Mouse (Mus musculus) adrenal gland, adult (tissue): ENCODE results near the gene Irf7.
A peak's percentile ranks its signal among the peaks of the same experiment; 100 is the strongest.

Experiments used
- DNase-seq, 2 experiments: peaks; one replicate each; pipeline ENCODE4 v3.0.0; 2022 to 2023; ENCODE audit warnings: low spot score in 1 of 2; ENCODE audit not compliant: inconsistent age in 2 of 2

The Irf7 gene

GRCm38 (mm10) chr7:141265739-141266561, at the start of gene Irf7:
Gene Irf7, minus strand, starts transcription at chr7:141266481.
- DNase-seq, result peak; percentile 79 to 92

- DNase-seq, result peak in 1 of 2 experiments; percentile 71
Measured at GRCm38 (mm10) chr7:141315974-141316373, 49.7 kb upstream of the Irf7 start.

DNA sequence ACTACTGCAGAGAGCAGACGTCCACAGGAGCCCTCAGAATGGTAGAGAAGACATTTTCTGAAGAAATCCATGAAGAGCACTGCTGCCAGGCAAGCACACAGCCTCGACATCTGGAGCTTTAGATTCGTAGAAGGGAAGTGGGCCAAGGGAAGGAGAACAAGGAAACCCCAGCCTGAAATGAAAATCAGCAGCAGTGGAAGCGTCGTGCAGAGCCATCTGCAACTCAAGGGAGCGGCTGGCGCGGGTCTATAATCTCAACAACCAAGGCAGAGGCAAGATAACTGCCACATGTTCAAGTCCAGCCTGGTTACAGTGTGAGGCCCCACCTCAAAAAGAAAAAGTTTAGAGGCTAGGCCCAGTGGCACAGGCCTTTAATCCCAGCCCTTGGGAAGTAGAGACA, 48.8 kb upstream of the Irf7 start:
- DNase-seq, result no peak

GRCm38 (mm10) chr7:141314416-141314815, 48.1 kb upstream of the Irf7 start:
- DNase-seq, result peak; percentile 63 to 77

DNA sequence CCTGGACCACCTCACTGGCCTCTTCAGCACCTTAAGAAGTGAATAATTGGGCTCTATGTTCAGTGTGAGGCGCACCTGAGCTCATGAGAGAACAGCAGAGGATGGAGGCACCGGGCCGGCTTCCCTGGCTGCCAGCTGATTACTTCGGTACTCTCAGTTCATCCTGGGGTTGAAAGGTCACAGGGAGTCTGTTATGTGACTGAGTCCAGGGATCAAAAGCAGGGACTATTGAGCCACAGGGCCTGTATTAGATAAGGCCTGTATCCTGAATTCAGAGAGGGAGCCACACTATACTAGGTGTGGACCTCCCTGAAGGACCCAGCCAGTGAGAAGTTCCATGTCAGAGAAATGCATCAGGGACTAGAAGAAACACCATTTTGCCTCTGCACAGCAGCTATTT, 38.3 kb upstream of the Irf7 start:
- no peak for DNase-seq

- no peak for DNase-seq
Measured at GRCm38 (mm10) chr7:141302702-141303268, 36.5 kb upstream of the Irf7 start.

- DNase-seq, result peak in 1 of 2 experiments; percentile 63
Measured at GRCm38 (mm10) chr7:141301386-141301785, 35.1 kb upstream of the Irf7 start.

DNA sequence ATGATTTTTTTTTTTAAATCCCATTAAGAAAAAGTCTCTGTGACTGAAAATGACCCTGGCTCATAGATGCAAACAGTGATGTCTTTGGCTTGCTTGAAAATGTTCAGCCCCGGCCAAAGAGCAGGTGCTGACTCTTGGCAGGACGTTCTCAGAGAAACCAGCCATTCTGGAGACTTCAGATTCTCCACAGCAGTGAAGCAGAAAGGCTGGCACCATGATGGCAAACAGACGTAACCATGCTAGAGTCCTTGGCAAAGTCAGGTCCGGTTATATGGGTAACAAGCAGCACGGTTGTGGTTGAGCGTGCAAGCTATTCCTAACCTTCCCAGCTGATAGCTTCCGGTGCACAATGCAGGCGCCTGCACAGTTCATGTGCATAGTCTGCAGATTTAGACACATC, 32.9 kb upstream of the Irf7 start:
- no peak for DNase-seq

DNA sequence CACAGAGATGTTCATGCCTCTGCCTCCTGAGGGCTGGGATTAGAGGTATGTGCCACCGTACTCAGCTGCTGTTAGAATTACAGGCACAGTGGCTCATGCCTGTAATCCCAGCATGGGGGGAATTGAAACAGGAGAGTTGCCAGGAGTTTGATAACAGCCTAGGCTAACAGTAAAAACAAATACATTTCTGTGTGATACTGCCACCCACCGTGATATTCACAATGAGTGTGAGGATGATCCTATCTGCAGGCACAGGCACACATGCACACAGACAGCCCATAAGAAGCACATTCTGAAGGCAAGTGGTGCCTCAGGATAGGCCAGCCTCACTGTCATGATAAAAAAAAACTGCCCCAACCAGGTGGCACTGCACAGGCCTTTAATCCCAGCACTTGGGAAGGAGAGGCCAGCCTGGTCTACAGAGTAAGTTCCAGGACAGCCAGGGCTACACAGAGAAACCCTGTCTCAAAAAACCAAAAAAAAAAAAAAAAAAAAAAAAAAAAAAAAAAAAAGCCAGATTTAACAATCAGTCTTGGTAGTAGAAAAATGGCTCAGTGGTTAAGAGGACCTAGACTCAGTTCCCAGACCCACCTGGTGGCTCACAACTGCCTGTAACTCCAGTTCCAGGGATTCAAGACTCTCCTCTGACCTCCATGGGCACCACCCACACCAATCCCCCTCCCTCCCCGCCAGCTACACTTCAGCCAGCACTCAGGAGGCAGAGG, 31.8 kb upstream of the Irf7 start:
- DNase-seq, result no peak

GRCm38 (mm10) chr7:141294479-141294878, 28.2 kb upstream of the Irf7 start:
- DNase-seq, result no peak

GRCm38 (mm10) chr7:141293852-141294471, 27.7 kb upstream of the Irf7 start:
- peak; percentile 60 to 81 for DNase-seq

DNA sequence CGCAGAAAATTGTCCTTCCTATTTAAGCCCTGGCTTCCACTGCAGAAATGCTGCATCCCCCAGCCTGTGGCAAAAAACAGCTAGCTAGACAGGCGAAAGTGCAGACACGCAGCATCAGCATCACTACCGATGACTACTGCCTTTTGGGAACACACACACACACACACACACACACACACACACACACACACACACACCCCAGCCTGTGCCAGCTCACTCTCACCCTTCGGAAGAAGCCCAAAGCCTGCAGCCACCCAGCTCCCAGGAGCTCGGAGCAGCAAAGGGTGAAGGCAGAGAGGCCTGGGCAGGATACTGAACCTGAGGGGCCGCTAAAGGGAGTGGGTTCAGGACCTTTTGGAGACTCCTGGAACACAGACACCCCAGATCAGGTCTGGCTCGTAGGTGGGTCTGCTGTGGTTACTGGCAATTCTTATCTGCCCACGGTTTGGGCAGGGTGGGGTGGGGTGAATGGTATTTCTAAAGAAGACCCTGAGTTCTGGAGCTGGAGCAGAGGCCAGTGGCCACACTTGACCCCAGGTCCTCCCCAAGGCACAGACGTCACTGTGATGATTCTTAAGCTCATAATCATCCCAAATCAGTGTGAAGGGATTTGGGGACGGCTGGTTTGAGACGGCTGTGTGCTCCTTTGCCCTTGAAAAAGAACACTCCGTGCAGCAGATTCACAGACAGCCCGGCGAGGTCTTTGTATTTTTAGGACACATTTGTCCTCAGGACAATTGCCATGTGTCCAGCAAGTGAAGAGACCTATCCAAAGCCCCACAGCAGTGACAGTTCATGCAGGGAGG, 26.5 kb upstream of the Irf7 start:
- DNase-seq, result peak in 1 of 2 experiments; percentile 80

- DNase-seq, result no peak
Measured at GRCm38 (mm10) chr7:141291921-141292582, 25.8 kb upstream of the Irf7 start, which contains the start of gene Drd4. Gene Drd4, plus strand, starts transcription at chr7:141292006.

DNA sequence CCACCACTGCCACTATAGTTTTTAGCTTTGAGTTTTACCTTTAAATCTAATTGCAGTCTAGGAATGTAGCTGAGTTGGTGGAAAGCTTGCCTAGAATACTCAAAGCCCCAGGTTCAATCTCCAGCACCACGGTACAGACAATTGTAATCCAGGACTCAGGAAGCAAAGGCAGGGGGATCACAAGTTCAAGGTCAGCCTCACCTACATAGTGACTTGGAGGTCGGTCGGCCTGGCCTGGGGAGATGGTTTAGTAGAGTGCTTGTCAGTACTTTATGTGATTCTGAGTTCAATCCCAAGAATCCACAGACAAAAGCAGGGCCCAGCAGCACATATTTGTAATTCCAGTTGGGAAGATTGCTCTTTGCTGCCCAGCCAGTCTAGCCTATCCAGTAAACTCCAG, 21.8 kb upstream of the Irf7 start:
- no peak for DNase-seq

GRCm38 (mm10) chr7:141282756-141283155, 16.5 kb upstream of the Irf7 start:
- DNase-seq, result no peak

DNA sequence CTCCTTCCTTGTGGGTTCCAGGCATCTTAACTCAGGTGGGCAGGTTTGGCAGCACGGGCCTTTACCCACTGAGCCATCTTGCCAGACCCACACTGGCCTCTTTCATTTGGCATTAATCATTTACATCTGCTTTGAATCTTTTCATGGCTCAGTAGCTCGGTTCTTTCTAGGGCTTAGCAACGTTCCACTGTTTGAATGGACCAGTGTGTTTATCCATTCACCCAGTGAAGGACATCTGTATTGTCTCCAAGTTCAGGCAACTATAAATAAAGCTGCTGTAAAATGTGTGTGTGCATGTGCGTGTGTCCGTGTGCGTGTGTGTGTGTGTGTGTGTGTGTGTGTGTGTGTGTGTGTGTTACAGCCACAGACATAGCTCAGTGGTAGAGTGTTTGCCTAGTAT, 15.2 kb upstream of the Irf7 start:
- DNase-seq, result no peak

- peak in 1 of 2 experiments; percentile 56 for DNase-seq
Measured at GRCm38 (mm10) chr7:141278766-141279590, 12.7 kb upstream of the Irf7 start, which contains the start of gene Sct. Gene Sct, minus strand, starts transcription at chr7:141279133.

- DNase-seq, result no peak
Measured at GRCm38 (mm10) chr7:141277701-141278678, 11.7 kb upstream of the Irf7 start.
